Mouse (Mus musculus): Measurements from ENCODE around the gene Bet1l. TPM values are rescaled to one million over a fixed set of nuclear protein-coding genes. Genes with fewer than 3 reads are reported as not detected.

Gene Bet1l
- polyA plus RNA-seq, 1 experiment from 2014 or later = 40.9 TPM

GRCm38 (mm10) chr7:140853386-140853785, 4.0 kb downstream of the Bet1l start:
- ATAC-seq (ENCODE audit: insufficient read depth) (no peak), DNase-seq (no peak)
- H3K4me1 ChIP-seq (ENCODE audit: insufficient read depth) = peaks cover 4% of the 10 kb centered on the region; the same call in 1 of the 2 replicates
- no peak overlapping the region for H3K4me3 ChIP-seq (ENCODE audit: low read depth, low read length)
- H3K27me3 ChIP-seq (ENCODE audit: insufficient read depth, low read length) = no peaks in the 10 kb centered on the region
- H3K36me3 ChIP-seq (ENCODE audit: insufficient read depth) = peaks cover 36% of the 10 kb centered on the region
- no peak for TF ChIP-seq CTCF (IDR thresholded peaks at IDR 0.05; ENCODE audit: low read depth)
- H3K27ac ChIP-seq (ENCODE audit: low read depth) = no peak overlapping the region
- H3K9ac ChIP-seq = no peak overlapping the region
- WGBS = 80% methylated on average over 9 of the region's 9 CpGs
- H3K4me2 ChIP-seq = no peak overlapping the region
- no peaks in the 10 kb centered on the region for H3K9me3 ChIP-seq (ENCODE audit: low read depth, low read length)

DNA sequence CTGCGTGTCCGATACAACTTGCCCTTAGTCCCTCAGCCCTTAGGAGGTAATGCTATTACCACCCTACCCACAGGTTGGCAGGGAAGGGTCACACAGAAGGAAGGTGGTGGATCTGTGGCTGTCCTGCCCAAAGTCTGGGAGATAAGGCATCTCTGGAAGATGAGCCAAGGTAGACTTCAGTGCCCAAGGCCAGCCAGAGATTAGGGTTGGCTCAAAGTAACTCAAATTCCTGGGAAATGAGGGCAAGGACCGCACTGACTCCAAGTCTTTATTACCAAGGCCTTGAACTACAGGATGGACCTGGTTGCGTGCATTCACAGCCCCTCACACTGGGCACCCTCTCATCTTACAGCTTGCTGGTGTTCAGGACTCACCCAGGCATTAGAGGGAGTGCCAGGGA, 5.5 kb downstream of the Bet1l start:
- TF ChIP-seq CTCF (IDR thresholded peaks at IDR 0.05; ENCODE audit: low read depth) = no peak
- Histone ChIP-seq H3K27me3 (ENCODE audit: insufficient read depth, low read length) (no peaks in the 10 kb centered on the region), H3K36me3 (ENCODE audit: insufficient read depth) (peaks cover 35% of the 10 kb centered on the region), H3K9ac (no peak overlapping the region), H3K4me2 (no peak overlapping the region), H3K27ac (ENCODE audit: low read depth) (no peak overlapping the region), H3K4me1 (ENCODE audit: insufficient read depth) (no peaks in the 10 kb centered on the region), H3K9me3 (ENCODE audit: low read depth, low read length) (no peaks in the 10 kb centered on the region), H3K4me3 (ENCODE audit: low read depth, low read length) (no peak overlapping the region)
- ATAC-seq (ENCODE audit: insufficient read depth) (no peak), DNase-seq (no peak)
- WGBS = 88% methylated on average over 4 of the region's 4 CpGs

GRCm38 (mm10) chr7:140848591-140848990, 8.8 kb downstream of the Bet1l start:
- Histone ChIP-seq H3K4me3 (ENCODE audit: low read depth, low read length) (no peak overlapping the region), H3K27me3 (ENCODE audit: insufficient read depth, low read length) (no peaks in the 10 kb centered on the region), H3K9ac (no peak overlapping the region), H3K9me3 (ENCODE audit: low read depth, low read length) (no peaks in the 10 kb centered on the region), H3K36me3 (ENCODE audit: insufficient read depth) (peaks cover 24% of the 10 kb centered on the region), H3K4me1 (ENCODE audit: insufficient read depth) (no peaks in the 10 kb centered on the region), H3K27ac (ENCODE audit: low read depth) (no peak overlapping the region), H3K4me2 (no peak overlapping the region)
- no peak for TF ChIP-seq CTCF (IDR thresholded peaks at IDR 0.05; ENCODE audit: low read depth)
- ATAC-seq (ENCODE audit: insufficient read depth) = no peak
- no peak for DNase-seq
- WGBS = 96% methylated on average over 10 of the region's 10 CpGs

DNA sequence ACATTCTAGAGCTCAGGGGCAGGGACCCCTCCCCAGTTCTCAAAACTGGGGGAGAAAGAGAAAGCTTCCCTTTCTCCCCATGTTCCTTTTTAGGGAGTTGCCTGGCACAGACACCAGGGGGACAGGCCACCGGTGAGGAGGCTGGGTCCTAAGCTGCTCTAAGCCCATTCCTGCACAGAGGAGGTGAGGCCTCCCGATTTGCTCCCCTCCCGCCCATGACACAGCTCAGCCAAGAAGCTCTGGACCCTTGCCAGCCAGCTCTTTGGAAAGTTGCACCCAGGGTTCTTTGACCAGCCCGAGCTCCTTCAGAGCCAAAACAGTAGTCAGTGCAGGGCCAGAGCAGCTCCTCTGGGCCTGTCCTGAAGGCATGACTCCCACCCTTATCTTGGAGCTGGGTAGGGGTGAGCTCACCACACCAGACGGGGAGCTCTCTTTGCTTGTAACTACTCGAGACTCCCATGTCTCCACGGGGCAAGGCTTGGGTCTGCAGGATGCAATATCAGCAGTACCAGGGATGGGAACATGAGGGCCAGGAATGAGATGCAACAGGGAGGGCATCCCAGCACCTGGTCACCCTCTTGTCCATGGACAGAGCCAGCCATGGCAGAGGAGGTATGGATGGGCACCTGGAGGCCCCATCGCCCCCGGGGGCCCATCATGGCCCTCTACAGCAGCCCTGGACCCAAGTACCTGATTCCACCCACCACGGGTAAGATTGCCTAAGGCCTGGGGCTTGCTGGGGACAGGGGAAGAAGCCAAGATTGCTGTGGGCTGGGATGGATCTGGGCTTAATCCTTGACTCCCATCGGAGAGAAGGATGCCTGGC, 9.4 kb downstream of the Bet1l start, which contains the start of gene Odf3:
TSS of gene Odf3 (plus strand) at position 51 of the 826 bp plus-strand sequence.
- Histone ChIP-seq H3K4me2 (no peak within 1 kb of the TSS), H3K9me3 (ENCODE audit: low read depth, low read length) (no peaks in the 10 kb centered on the region), H3K4me3 (ENCODE audit: low read depth, low read length) (no peak within 1 kb of the TSS), H3K27me3 (ENCODE audit: insufficient read depth, low read length) (no peaks in the 10 kb centered on the region), H3K9ac (no peak within 1 kb of the TSS), H3K4me1 (ENCODE audit: insufficient read depth) (no peaks in the 10 kb centered on the region), H3K36me3 (ENCODE audit: insufficient read depth) (peaks cover 18% of the 10 kb centered on the region), H3K27ac (ENCODE audit: low read depth) (no peak within 1 kb of the TSS)
- peak; percentile 16; the same call in 1 of the 2 replicates for TF ChIP-seq CTCF (IDR thresholded peaks at IDR 0.05; ENCODE audit: low read depth)
- DNase-seq (peak; percentile 81), ATAC-seq (ENCODE audit: insufficient read depth) (peak; percentile 9; the same call in 1 of the 2 replicates)
- 50% methylated on average over 11 of the region's 11 CpGs for WGBS

GRCm38 (mm10) chr7:140846676-140847075, 10.7 kb downstream of the Bet1l start:
- Histone ChIP-seq H3K27ac (ENCODE audit: low read depth) (no peak overlapping the region), H3K4me3 (ENCODE audit: low read depth, low read length) (no peak overlapping the region), H3K9me3 (ENCODE audit: low read depth, low read length) (no peaks in the 10 kb centered on the region), H3K4me1 (ENCODE audit: insufficient read depth) (no peaks in the 10 kb centered on the region), H3K27me3 (ENCODE audit: insufficient read depth, low read length) (no peaks in the 10 kb centered on the region), H3K9ac (no peak overlapping the region), H3K36me3 (ENCODE audit: insufficient read depth) (peaks cover 5% of the 10 kb centered on the region), H3K4me2 (no peak overlapping the region)
- no peak for TF ChIP-seq CTCF (IDR thresholded peaks at IDR 0.05; ENCODE audit: low read depth)
- ATAC-seq (ENCODE audit: insufficient read depth) = no peak
- no peak for DNase-seq
- 76% methylated on average over 10 of the region's 10 CpGs for WGBS

DNA sequence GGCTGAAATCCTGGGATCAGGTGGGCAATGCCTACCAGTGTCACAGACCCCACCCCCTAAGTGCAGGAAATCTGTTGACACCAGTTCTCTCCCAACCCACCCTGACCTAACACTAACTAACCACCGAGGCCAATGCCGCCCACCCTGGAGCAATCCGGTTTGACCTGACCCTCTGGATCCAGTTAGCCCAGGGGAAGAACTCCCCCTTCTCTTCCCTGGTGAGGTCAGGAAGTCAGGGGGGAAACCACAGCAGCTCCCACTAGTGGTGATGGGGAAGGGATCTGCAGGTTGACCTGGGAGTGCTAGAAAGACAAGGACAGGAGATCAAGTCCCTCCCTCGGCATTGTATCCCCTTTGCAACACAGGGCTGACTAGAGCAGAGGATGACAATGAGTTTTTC, 11.7 kb downstream of the Bet1l start:
- WGBS = 59% methylated on average over 4 of the region's 4 CpGs
- H3K36me3 ChIP-seq (ENCODE audit: insufficient read depth) = no peaks in the 10 kb centered on the region
- peaks cover 7% of the 10 kb centered on the region; the same call in 1 of the 2 replicates for H3K27me3 ChIP-seq (ENCODE audit: insufficient read depth, low read length)
- DNase-seq (no peak), ATAC-seq (ENCODE audit: insufficient read depth) (no peak)
- no peak overlapping the region for H3K9ac ChIP-seq
- no peaks in the 10 kb centered on the region for H3K4me1 ChIP-seq (ENCODE audit: insufficient read depth)
- no peak overlapping the region for H3K27ac ChIP-seq (ENCODE audit: low read depth)
- H3K9me3 ChIP-seq (ENCODE audit: low read depth, low read length) = no peaks in the 10 kb centered on the region
- H3K4me2 ChIP-seq = no peak overlapping the region
- TF ChIP-seq CTCF (IDR thresholded peaks at IDR 0.05; ENCODE audit: low read depth) = peak; percentile 20; the same call in 1 of the 2 replicates
- H3K4me3 ChIP-seq (ENCODE audit: low read depth, low read length) = no peak overlapping the region

GRCm38 (mm10) chr7:140844905-140845665, 12.3 kb downstream of the Bet1l start, which contains the start of gene Scgb1c1:
Gene Scgb1c1, plus strand, starts transcription at chr7:140845547.
- WGBS = 23% methylated on average over 14 of the region's 14 CpGs
- H3K9ac ChIP-seq = no peak within 1 kb of the TSS
- peak; percentile 84 for ATAC-seq (ENCODE audit: insufficient read depth)
- H3K4me2 ChIP-seq = no peak within 1 kb of the TSS
- peak; percentile 91 for TF ChIP-seq CTCF (IDR thresholded peaks at IDR 0.05; ENCODE audit: low read depth)
- peak; percentile 96 for DNase-seq
- H3K36me3 ChIP-seq (ENCODE audit: insufficient read depth) = no peaks in the 10 kb centered on the region
- H3K4me1 ChIP-seq (ENCODE audit: insufficient read depth) = no peaks in the 10 kb centered on the region
- H3K4me3 ChIP-seq (ENCODE audit: low read depth, low read length) = no peak within 1 kb of the TSS
- no peak within 1 kb of the TSS for H3K27ac ChIP-seq (ENCODE audit: low read depth)
- H3K9me3 ChIP-seq (ENCODE audit: low read depth, low read length) = no peaks in the 10 kb centered on the region
- H3K27me3 ChIP-seq (ENCODE audit: insufficient read depth, low read length) = peaks cover 7% of the 10 kb centered on the region; the same call in 1 of the 2 replicates

Data from lung, embryonic 14.5 days (tissue).